Mouse (Mus musculus) adrenal gland, postnatal 25 days (tissue): ENCODE measurements around the gene Zfp101. TPM values are rescaled to one million over a fixed set of nuclear protein-coding genes. Genes with fewer than 3 reads are reported as not detected.

Experiments used
- DNase-seq: peaks from one replicate; pipeline ENCODE4 v3.0.0; 2021; ENCODE audit warnings: mixed read lengths
- long read RNA-seq: library from polyadenylated mRNA; stranded (forward); transcript quantifications from one replicate; pipeline ENCODE4 v2.0.0, GENCODE M21; 2021
- total RNA-seq: library from RNA; stranded (reverse); gene quantifications from 2 replicates; pipeline ENCODE4 v1.2.3, GENCODE M21; 2021

Zfp101 gene
- total RNA-seq = 9.0 and 9.4 TPM in 2 replicates
- long read RNA-seq, full-length matches to known transcripts = 3 of 5 reads
- long read RNA-seq, partial matches to known transcripts = 0 of 5 reads
- long read RNA-seq, other reads (novel, unspliced or antisense) = 2 of 5 reads

DNA sequence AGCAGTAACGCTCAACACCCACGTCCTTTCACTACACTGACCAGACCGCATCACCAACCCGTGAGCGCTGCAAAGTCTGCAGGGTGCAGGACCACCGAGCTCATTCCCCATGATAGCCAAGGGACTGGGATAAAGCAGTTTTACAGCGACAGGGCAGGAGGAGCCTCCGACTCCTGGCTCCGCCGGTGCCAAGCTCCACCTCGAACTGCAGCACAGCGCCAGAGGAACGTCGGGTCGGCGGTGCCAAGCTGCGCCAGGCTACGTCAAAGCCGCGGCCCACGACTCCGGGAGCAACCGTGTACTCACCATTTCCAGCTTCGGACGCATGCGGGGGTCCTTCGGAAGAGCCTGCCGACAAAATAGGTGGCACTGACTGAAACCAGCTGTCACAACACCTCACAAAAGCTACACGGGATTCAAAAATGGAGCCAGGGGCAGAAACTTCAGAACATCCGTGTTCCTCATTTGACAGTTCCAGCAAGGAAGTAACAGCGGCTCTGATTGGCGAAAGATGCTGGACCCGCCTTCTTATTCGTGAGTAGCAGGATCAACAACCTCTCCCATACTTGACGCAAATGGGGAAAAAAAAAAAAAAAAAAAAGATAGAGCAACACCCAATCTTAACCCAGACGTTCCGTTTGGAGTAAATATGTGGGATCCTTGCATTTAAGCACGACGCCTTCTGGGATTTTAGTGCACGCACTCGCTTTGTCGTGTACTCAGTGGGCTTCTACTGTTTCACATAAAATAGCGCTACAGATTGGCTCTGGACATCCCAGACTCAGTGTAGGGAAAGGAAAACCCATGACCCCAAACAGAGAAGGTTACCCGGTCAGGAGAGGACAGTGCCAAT lies at the start of gene Zfp101:
Gene Zfp101, minus strand, starts transcription at position 460 of the 853 bp plus-strand sequence.
- peak; percentile 77 for DNase-seq

DNA sequence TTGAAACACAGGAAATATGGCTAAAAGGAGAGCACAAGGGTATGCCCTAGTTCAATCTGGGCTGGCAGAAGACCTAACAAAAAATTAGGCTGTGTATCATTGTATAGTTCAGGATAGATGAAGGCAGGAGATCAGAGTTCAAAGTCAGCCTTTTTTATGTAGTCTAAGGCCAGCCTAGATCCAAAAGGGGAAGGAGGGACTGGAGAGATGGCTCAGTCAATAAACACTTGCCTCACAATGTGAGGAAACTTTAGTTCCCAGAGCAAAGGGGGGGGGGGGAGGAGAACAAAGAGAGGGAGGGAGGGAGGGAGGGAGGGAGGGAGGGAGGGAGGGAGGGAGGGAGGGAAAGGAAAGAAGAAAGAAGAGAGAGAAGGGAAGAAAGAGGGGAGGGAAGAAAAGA lies 46.7 kb upstream of the Zfp101 start:
- DNase-seq = no peak

DNA sequence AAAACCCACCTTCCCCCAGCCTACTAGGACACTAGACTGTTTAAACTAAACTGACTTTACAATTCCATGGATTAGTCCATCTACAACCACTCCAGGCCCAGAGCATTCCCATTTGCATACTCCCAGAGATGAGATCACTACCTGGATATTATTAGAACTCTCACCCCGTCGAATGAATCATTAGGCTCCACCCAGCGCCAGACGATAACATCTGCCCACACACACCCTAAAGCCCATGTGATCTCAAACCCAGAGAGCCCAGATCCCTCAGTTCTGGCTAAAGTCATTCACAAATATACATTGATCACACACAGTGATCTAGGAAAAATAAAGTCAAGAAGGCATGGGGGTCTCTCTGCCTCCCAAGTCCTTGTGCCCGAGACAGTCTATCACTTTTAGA lies 45.5 kb upstream of the Zfp101 start:
- DNase-seq = no peak

DNA sequence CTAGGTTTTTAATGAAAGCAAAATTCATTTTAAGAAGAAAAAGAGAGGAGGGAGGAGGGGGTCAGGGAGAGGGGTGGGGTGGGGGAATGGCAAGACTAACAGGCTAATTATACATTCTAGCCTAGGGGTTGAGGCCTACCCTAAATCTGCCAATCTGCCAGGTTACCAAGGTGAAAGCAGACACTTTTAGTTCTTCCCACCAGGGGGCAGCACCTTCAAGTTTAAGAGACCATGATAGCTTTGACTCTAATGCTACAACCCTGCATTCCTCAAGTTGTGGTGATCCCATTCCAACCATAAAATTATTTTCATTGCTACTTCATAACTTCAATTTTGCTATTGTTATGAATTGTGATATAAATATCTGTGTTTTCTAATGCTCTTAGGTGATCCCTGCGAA lies 44.7 kb upstream of the Zfp101 start:
- peak; percentile 71 for DNase-seq

DNA sequence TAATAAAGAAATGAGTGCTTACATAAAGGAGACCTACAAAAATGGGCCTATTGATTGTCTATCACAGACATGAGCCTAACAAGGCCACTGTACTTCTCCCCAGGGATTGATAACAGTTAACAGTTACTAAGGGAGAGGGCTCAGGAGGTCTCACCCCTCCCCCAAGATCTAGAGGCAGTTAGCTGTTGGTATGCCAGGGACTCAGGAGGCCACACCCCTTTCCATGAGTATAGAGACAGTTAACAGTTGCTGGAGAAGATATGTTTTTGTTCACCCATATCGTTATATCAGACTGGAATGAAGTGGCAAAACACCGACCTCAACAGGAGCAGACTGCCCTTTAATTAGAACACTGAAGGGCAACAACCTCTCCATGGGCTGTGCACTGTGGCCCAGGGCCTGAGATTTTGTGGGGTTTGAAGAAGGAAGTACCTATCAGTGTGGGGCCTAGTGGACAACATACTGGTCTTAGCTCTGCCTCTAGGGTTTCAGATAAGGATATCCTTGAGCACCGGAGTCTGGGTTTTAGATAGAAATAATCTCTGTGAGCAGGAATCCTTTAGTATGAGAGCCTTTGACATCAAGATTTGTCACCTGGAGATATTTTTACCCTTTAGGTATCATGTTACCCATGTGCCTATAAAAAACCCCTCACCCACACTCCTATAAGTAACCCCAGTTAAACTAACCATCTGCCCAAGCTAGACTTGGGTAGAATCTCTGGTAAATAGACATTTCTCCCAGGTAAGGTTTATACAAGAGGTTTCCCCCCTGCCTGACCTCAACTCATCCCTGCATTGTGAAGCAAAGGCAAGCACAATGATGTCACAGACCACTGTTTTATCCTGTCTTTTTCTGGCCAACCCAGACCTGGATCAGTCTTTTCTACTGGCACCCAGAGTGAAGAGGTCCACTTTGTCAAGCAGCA lies 37.8 kb upstream of the Zfp101 start, which contains the start of gene Actl9:
Gene Actl9, plus strand, starts transcription at position 878 of the 928 bp plus-strand sequence.
- no peak for DNase-seq

DNA sequence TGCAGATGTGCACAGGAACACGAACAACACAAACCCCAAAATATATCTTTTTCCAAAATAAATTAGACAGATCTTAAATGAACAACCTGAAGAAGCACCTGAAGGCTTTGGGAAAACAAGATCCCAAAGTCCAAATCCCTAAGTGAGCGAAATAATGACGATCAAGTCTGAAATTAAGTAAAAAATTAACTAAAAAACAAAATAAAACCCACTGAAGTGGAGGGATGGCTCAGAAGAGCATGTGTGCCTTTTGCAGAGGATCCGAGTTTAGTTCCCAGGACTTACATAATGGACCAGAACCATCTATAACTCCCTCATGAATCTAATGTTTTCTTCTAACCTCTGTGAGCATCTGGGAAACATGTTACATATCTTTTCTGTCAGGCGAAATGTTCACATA lies 2.2 kb downstream of the Zfp101 start:
- DNase-seq = no peak

- DNase-seq = no peak
These were observed 8.7 kb downstream of the Zfp101 start for GRCm38 (mm10) chr17:33385705-33386104.

- DNase-seq = no peak
These were observed 21.6 kb downstream of the Zfp101 start for GRCm38 (mm10) chr17:33372795-33373194.

- peak; percentile 76 for DNase-seq
These were observed 35.7 kb downstream of the Zfp101 start, which contains the start of gene Zfp81 for GRCm38 (mm10) chr17:33358411-33359384. TSS of gene Zfp81 (minus strand) at chr17:33358878.

- DNase-seq = no peak
These were observed 41.5 kb downstream of the Zfp101 start for GRCm38 (mm10) chr17:33352981-33353380.

Other genes with a start within 250 kb of the Zfp101 start
- not detected in 2 replicates for gene Olfr55, start 226.2 kb downstream of the Zfp101 start, total RNA-seq
- not detected in 2 replicates for gene Olfr239, start 203.3 kb downstream of the Zfp101 start, total RNA-seq
- gene Olfr1564, start 173.0 kb downstream of the Zfp101 start, total RNA-seq = 0.18 TPM in 1 of 2 replicates, not detected in the other
- gene Zfp955a, start 139.5 kb downstream of the Zfp101 start, total RNA-seq = 12.0 and 12.1 TPM in 2 replicates
- gene Olfr63, start 130.0 kb downstream of the Zfp101 start, total RNA-seq = not detected in 2 replicates
- 16.9 and 17.9 TPM in 2 replicates for gene Zfp955b, start 105.1 kb downstream of the Zfp101 start, total RNA-seq
- 8.2 and 11.7 TPM in 2 replicates for gene Zfp81, start 35.8 kb downstream of the Zfp101 start, total RNA-seq
- not detected in 2 replicates for gene Actl9, start 38.3 kb upstream of the Zfp101 start, total RNA-seq
- gene Adamts10, start 129.6 kb upstream of the Zfp101 start, total RNA-seq = 46.2 and 54.1 TPM in 2 replicates
- 1.7 and 3.8 TPM in 2 replicates for gene Myo1f, start 161.1 kb upstream of the Zfp101 start, total RNA-seq
- gene Zfp414, start 234.4 kb upstream of the Zfp101 start, total RNA-seq = 41.1 and 49.7 TPM in 2 replicates
- 0.67 and 0.97 TPM in 2 replicates for gene Pram1, start 243.4 kb upstream of the Zfp101 start, total RNA-seq